Mouse (Mus musculus) 3134 (cell line): ENCODE measurements around the gene Gprc5b.

ENCODE experiments used
- DNase-seq: peaks from one replicate; pipeline ENCODE4 v3.0.0-alpha.2; 2011; ENCODE audit warnings: low spot score; ENCODE audit not compliant: insufficient read length; ENCODE audit errors: extremely low read depth

Gprc5b gene

DNA sequence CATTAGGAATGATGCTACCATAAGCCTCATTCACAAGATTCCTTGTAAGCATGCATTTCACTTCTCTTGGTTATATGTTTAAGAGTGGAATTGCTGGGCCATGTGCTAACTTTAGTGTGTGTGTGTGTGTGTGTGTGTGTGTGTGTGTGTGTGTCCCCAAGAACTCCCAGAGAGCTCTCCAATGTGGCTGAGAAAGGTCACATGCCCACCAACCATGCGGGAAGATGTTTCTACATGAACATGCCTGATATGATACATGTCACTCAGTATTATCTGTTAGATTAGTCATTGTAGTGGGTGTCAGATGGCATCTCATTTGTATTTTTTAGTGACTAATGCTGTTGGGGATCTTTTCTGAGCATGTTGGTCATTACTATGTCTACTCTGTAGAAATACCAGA is 40.0 kb downstream of the Gprc5b start:
- DNase-seq = no peak

DNA sequence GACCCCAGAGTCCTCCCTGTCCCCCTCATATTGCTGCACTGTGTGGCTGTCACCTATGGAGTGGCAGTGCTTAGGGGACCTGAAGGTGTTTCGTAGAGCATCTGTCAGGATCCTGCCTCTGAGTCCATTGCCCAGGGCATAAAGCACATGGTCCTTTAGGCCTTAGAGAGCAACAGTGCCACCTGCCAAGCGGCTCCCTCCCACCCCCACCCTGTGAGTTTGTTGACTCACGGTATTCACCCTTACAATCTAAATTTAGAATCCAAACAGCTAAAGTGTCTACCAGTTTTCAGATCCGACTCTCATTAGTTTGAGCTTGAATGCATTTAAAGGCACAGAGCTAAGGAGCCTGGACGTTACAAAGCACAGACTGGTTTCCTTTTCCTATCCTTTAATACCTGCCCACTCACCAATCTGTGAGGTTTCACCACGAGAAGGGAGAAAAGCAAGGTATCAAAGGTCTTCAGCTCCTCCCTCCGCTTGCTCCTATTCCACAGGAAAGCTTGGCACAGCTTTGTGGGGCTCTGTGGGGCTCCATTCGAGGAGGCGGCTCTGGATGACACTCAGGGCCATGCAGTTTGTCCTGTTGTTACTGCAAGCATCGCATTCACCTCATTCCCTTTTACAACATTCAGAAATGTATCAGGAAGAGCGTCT is 41.3 kb downstream of the Gprc5b start:
- no peak for DNase-seq

DNA sequence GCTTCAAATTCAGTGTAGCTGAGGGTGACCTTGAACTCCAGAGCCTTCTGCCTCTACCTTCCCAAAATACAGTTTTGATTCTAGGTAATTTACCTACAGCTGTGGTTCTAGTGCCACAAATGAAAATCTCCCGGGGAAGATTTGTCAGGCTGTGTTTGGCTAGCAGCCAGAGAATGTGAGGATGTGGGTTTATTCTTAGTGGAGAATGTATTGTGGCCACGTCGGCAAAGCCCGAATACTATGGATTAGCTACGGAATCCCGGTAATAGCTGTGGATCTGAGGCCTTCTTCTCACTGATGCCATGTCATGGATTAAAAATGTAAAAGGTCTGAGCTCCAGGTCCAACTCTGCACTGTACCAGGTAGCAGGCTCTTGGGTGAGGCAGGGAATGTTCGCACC is 45.3 kb downstream of the Gprc5b start:
- DNase-seq = no peak

DNA sequence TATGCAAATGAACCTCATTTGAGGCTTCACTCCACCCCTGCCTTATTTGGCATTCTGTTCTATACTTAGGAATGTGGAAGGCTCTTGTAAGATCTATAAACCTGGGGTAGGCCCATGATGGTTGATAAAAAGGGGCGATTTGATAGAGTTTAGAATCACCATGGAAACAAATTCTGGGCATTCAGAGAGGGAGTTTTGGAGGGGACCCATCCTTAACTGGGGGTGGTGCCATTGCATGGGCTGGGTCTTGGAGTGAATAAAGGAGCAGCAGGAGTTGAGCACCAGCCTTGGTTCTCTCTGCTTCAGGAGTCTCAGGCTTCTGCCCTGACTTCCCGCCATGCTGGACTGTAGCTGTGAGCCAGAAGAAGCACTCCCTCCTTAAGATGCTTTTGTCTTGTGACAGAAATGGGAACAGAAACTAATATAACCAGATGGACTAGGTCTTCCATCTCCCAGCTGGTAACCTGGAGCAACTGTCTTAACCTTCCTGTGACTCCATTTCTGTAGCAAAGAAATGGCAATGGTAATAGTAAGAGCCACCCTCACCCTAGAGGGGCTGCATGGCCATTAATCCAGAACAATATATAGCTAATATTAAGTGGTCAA is 46.2 kb downstream of the Gprc5b start:
- DNase-seq = no peak

DNA sequence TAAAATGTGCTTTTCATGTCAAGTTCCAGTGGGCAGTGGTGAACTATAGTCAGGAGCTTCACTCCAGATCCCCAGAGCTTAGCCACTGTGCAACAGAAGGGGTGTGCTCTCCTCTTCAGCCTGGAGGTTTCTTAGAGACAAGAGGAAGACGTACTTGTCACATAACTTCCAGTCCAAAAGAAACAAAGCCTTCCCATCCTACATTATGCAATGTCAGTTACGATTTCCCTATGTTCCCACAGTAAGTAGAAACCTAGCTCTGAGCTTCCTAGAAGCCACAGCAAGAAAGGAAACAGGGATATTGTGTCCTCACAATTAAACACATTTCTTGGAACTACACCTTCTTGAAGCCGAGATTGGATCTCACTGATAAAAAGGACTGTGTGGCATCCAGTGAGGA is 47.8 kb downstream of the Gprc5b start:
- no peak for DNase-seq

DNA sequence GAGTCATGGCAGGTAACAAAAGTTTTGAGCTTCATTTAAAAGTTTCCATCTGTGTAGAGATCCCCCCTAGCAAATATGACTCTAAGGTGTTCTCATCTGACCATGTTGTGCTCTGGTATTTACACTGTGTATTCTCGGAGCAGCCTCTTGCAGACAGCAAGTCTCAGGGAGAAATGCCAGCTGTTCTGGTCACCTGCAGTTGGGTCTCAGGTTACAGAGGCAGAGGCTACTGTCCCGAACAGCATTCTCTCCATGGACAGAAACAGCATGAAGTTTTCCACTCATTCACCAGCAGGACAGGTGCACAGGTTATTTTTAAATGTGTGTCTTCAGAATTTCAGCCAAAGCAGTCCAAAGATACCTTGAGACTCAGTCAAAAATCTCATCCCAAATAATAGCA is 50.1 kb downstream of the Gprc5b start:
- DNase-seq = no peak

DNA sequence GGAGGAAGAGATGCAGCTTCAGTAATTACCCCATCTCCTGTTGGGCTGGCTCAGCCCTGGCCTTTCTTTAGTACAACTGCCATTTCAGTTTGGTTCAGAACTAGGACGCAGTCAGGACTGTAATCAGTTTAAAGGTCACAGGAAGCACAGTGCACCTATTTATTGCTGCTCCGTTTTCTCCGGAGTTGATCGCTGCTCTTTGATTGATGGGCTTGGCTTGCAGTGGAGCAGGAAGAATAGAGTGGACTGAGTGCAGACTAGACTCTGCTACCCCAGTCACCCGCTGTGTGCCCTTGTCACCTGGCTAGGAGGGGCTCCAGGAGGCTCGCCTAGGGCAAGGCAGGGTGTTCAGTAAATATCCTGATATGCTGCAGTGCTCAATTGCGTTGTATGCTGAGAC is 51.8 kb downstream of the Gprc5b start:
- DNase-seq = no peak

DNA sequence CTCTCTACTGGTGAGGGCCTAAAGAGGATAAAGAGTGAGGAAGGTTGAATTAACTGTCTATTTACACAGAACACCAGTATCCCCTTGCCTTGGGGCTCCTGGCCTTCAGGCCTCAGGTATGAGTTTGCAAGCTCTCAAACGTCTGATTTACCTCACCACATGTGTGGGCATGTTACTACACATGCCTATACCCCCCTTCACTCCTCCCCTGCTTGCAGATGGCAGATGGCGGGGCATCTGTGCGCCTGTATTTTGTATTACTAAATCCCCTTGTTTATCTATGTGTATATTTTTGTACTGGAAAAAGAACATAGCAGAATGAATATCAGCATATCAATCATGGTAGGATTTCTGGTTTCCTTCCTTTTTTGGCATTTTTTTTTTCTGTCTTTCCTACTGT is 52.7 kb downstream of the Gprc5b start:
- no peak for DNase-seq

DNA sequence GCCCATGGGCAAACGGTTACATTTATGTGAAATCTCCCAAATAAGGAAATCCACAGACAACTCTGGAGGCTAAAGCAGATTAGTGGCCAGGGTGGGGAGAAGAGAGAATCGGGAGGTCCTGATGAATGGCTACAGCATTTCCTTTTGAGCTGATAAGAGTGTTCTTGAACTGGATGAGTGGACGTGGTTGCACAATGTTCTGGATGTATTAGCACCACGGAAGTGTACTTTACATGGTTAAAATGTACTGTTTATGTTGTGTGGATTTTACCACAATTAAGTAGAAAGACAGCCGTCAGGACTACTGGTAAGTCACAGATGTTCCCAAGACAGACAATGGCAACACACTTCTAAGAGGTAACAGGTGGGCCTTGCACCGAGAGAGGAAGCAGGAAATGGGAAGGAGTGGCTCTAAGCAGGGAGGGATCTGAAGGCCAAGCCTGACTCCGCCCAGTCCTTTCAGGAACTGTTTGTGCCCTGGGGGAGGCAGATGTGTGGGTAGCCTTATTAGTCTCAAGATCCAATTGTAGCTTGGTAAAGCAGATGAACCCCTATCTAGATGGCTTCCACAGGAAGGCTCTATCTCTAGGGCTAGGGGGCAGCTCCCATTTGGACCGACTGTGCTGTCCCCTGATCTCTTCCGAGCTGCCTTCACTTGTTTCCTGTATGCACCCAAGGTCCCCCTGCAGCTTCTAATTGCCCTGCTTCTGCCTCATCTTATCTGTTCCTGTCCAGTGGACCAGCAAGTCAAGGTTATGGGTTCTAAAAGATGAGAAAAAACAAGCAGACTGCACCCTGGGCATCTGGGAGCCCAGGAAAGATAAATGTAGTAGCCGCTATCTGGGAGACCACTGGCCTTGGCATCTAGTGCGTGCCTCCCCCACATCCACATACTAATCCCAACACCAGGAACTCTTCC is 57.3 kb downstream of the Gprc5b start:
- no peak for DNase-seq

DNA sequence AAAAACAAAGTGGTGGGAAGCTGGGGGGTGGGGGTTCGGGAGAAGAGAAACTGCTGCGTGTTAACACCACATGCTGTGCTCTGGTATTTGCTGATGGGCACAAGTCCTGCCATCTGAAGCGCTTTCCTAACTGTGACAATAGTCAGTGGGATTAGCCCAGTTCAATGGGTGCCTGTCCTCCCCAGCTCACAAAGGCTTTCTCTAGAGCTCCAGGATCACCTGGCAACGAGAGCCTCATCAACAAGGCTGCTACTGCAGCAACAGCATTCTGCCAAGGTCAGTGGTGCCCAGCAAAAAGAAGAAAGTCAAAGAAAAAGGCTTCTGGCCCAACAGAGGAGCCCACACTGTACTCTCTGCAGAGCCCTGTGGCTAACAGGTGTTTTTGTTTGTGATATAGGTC is 58.2 kb downstream of the Gprc5b start:
- DNase-seq = no peak

DNA sequence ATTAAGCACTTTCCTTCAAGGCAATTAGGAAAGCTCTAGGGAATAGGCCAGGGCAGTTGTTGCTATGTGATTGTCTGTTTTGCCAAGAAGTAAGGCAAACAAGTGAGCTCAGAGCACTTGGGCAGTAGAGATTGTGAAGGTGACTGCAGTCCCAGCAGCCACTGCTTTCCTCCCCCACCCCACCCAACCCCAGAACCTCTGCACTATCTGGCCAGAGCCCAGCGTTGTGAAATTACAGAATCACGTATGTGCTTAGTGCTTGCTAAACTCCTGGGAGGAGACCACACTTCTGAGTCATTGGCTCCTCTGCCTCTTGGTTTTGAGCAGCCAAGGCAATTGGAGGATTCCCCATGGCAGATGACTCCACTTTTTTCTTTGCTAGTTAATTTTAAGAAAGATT is 59.7 kb downstream of the Gprc5b start:
- peak; percentile 79 for DNase-seq

DNA sequence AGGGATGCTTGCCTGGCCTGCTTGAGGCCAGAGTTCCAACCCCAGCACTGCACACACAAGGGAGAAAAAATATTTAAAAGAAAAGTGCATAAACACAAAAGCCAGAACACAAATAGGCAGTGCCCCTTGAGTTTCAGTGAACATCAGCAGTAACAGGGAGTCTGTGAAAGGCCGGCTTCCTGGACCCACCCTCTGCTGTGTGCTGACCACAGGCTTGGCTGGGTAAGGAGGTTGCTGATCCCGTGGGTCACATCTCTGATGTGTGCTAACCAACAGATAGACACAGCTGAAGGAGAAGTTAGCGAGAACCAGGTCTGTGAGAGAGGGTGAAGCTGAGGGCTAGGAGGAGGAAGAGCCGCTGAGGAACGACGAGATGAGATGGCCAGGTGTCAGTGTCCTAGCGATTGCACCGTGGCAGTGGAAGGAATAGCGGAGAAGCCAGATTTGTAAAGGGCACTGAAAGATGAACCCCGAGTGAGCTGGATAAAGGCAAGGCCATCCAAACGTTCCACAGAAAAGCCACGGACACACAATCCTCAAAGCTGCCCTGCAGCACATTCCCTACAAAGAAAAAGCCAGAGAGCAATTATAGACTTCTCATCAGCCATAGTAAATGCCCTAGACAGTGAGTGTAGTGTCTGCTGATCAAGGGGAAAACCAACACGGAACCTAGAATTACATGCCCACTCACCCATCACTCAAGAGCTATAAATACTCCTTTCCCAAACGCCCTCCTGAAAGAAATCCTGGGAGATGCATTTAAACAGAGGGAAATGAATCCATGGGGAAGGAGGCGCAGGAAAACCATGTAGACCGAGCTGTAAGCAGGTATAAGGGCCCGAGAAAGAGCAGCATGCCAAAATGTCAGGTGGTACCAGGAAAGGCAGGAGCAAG is 63.3 kb downstream of the Gprc5b start:
- DNase-seq = no peak

DNA sequence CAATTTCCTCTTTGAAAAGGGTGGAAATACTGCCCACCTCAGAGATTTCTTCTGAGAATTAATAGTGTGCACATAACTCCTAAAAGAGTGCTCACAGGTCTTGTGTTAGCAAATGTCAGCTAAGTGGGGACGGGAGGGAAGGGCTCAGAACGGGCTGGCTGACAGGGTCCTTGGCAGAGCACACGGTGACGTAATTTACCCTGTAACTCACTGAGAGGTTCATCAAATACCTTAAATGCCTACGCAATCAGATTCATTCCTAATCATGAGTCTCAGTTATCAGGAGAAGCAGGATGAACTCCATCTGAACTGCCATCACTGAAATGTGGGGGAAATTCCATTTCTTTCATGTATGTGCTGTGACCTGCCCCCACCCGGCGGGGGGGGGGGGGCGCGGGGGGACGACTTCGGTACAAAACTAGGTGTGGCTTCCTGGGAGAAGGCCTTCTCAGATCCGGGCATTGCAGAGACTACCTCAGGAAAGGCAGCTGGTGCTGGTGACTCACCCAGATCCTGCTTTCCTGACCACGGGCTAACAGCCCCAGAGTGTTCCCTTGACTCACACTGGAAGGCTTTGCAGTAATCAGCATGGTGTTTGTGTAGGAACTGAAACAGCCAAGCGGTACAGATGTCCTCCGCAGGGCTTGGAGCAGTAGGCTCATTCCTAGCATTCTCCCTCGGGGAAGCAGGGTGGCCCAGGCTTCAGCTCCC is 65.3 kb downstream of the Gprc5b start:
- DNase-seq = peak; percentile 97

DNA sequence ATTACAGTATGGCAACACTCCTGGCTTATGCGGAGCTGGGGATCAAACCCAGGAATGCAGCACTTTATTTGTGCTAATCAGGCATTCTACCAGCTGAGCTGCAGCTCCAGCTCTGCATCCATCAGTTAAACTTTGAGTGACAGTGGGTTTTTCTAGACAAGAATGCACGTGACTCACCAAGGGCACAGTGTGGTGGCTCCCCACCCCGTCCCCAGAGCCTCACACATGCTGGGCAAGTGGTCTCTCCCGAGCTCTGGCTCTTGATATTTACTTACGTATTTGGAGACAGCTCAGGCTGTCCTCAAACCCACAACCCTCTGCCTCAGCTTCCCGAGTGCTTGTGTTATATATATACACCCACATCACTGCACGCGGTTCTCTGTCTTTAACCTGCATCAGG is 66.1 kb downstream of the Gprc5b start:
- peak; percentile 45 for DNase-seq

DNA sequence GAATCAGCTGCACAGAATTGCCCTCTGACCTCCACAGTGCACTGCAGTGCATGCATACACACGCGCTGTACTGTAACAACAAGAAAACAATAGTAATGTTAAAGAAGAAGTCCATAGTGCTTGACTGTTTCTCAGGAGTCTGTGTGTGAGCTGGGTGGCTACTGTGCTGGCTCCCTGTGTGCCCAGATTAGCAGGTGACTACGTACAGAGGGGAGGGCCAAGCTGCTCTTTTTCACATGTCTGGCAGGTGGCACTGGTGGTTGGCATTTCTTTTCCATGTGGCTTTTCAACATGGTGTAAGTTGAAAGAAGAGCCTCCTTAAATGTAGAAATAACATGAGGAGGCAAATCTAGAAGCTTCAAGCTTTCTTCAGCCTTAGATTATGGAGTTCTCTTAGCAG is 66.7 kb downstream of the Gprc5b start:
- DNase-seq = no peak

DNA sequence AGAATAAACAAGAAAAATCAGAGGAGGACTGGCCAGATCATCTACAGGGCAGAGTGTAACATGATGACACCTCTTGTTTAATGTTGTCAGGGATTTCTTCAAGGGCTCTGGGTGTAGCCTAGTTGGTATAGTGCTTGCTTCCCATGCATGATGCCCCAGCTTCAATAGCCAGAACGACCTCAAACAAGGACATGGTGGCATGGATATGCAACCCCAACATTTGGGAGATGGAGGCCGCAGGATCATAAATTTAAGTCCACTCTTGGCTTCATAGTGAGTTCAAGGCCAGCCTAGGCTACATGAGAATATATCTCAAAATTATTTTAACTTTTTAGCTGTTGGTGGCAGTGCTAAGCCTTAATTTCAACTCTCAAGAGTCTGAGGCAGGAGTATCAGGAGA is 67.7 kb downstream of the Gprc5b start:
- DNase-seq = no peak

DNA sequence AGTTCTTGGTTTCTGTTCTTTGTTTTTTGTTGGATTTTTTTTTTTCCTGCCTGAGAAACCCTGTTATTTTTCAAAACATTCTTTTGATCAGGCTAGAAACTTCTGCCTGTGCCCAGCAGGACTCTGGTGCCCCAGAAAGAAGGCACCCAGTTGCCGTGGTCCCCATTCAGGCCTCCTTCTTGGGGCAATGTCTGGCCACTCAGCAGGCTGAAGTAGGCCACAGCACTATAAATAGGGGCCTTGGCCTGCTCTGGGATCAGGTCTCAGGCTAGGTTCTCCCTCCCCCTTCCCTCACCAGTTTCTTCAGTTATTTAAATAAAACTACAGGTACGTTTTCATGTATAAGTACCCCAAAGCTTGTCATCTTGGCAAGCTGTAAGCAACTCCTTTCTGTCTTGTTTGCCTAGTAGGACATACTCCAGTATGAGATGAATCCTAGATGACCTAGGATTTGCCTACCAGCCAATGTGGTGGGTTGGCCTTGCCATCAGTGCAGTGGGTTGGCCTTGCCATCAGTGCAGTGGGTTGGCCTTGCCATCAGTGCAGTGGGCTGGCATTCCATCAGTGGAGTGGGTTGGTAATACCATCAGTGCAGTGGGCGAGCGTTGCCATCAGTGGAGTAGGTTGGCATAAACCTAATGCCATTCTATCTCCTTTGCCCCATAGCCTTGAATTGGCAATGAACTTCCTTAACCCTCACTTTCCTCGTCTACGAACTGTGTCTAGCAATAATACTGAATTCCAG is 68.3 kb downstream of the Gprc5b start:
- DNase-seq = no peak

DNA sequence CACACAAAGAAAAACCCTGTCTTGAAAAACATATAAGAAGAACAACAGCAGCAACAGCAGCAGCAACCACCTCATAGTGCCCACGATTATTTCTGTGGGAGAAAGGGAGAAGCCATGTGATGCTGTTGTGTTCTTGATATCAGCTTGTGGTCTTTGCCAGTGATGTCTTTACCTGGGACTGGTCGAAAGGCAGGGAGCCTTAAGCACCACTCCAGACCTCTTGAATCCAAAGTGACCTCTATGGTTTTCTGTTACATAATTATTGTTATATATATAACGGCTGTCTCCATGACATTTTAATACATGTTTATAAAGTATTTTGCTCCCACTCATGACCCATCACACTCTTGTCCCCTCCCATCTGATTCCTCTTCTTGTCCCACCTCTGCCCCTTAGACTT is 69.5 kb downstream of the Gprc5b start:
- DNase-seq = no peak

DNA sequence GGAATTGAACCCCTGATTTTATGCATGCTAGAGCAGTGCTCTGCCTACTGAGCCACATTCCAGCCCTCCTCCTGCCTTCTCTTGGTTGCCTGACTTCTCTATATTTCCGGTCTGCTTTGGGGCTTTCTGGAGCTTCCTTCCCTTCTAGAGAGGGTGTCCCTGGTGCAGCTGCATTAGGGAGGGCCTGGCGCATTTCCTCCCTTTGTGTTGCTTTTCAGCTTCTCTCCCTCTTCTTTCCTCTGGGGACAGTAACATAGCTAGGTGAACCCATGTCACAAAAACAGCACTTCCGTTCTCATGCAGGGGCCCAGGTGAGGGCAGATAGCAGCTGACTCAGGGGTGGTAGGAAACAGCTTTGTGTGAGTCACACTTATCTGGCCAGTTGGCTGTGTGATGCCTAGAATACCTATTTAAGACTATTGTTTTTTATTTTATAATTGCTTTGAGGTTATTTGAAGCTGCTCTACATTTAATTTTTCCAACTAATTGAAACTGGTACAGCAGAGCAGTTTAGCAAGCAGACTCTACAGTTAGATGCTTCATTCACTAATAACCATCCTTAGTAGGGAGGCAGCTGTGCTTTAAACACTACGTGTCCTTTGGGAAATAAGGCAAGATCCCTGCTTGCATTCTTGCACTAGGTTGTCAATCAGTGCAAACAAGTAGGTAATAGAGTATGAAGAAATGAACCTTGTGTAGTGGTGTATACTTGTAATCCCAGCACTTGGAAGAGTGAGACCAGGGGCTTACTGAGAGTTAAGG is 72.4 kb downstream of the Gprc5b start:
- DNase-seq = no peak
